Mouse (Mus musculus): ENCODE data around the gene Tmem150a. TPM values are rescaled to one million over a fixed set of nuclear protein-coding genes. Genes with fewer than 3 reads are reported as not detected.

Tmem150a gene
- polyA plus RNA-seq, 3 experiments from 2014 or later, result 0.57 to 1.1 (median 0.67) TPM

GRCm38 (mm10) chr6:72374206-72374605 is 19.0 kb downstream of the Tmem150a start:
- no peak for ATAC-seq

GRCm38 (mm10) chr6:72374820-72375563 is 19.7 kb downstream of the Tmem150a start:
- peak; percentile 47 for ATAC-seq

- no peak for ATAC-seq
Observed at GRCm38 (mm10) chr6:72378510-72379234, 23.4 kb downstream of the Tmem150a start.

GRCm38 (mm10) chr6:72379377-72380130 is 24.3 kb downstream of the Tmem150a start:
- no peak for ATAC-seq

GRCm38 (mm10) chr6:72380131-72380770 is 25.0 kb downstream of the Tmem150a start, which contains the start of gene Vamp5:
Gene Vamp5 (minus strand): TSS chr6:72380468.
- peak; percentile 84 for ATAC-seq

GRCm38 (mm10) chr6:72382494-72382893 is 27.2 kb downstream of the Tmem150a start:
- peak; percentile 52 for ATAC-seq

- ATAC-seq, result no peak
Observed at GRCm38 (mm10) chr6:72383142-72383820, 28.0 kb downstream of the Tmem150a start.

- ATAC-seq, result no peak
Observed at GRCm38 (mm10) chr6:72383952-72384351, 28.7 kb downstream of the Tmem150a start.

- no peak for ATAC-seq
Observed at GRCm38 (mm10) chr6:72385258-72385657, 30.0 kb downstream of the Tmem150a start.

GRCm38 (mm10) chr6:72386561-72386960 is 31.3 kb downstream of the Tmem150a start:
- ATAC-seq, result no peak

- no peak for ATAC-seq
Observed at GRCm38 (mm10) chr6:72387816-72388215, 32.6 kb downstream of the Tmem150a start.

GRCm38 (mm10) chr6:72388266-72388665 is 33.0 kb downstream of the Tmem150a start:
- no peak for ATAC-seq

- peak; percentile 37 for ATAC-seq
Observed at GRCm38 (mm10) chr6:72388791-72389329, 33.6 kb downstream of the Tmem150a start.

GRCm38 (mm10) chr6:72389471-72389940 is 34.3 kb downstream of the Tmem150a start:
- peak; percentile 16 for ATAC-seq

GRCm38 (mm10) chr6:72389941-72390771 is 34.9 kb downstream of the Tmem150a start, which contains the start of gene Vamp8:
Gene Vamp8 (minus strand): TSS chr6:72390703.
- ATAC-seq, result peak; percentile 72

GRCm38 (mm10) chr6:72390795-72391521 is 35.7 kb downstream of the Tmem150a start:
- ATAC-seq, result peak; percentile 14

GRCm38 (mm10) chr6:72392341-72392740 is 37.1 kb downstream of the Tmem150a start:
- no peak for ATAC-seq

- no peak for ATAC-seq
Observed at GRCm38 (mm10) chr6:72396837-72397251, 41.6 kb downstream of the Tmem150a start.

- no peak for ATAC-seq
Observed at GRCm38 (mm10) chr6:72399967-72400366, 44.7 kb downstream of the Tmem150a start.

GRCm38 (mm10) chr6:72401875-72402274 is 46.6 kb downstream of the Tmem150a start:
- peak; percentile 86 for ATAC-seq
